26 mouse cellular contexts compared by ENCODE assay signal in the genomic region with DNA sequence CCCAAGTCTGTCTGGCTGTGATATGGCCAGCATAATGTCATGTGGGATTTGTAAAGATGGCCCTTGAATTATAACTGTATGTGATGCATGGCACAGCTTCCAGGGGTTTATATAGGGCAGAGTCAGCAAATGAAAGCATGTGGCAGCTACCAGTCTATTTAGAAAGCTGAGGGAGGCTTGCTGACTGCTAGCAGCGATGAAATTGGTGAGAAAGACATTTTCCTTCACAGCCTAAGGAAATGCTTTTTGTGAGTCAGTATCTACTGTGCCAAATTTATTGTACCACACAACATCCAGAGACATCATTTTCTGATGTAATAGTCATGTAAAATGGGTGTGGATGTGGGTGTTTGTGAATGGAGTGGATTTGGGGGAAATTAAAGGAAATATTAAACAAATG.
A peak's percentile ranks its signal among the peaks of the same experiment; 100 is the strongest.
DNase-seq lines count a peak whose midpoint lies in the region; ATAC-seq and TF ChIP-seq lines count a peak whose summit lies in the region.
"Had no signal": no experiment of that assay in that cellular context is flagged by ENCODE, and none has a peak within 500 bp of the region (broad histone marks: within the 10 kb centered on the region; RNA-seq: fewer than 3 reads in every experiment).

No protein-coding gene starts in this region.

- no peak for TF ChIP-seq POLR2A in cerebellum, adult 2 months (IDR thresholded peaks at IDR 0.05; ENCODE audit: borderline replicate concordance, insufficient read depth, low read length)

- H3K4me1 ChIP-seq in cerebellum, adult 2 months (ENCODE audit: control insufficient read depth, insufficient read depth, low read length), result peaks cover 4% of the 10 kb centered on the region
- no peaks in the 10 kb centered on the region for H3K4me1 ChIP-seq in stomach, postnatal 0 days (replicated peaks; ENCODE audit: control insufficient read depth, insufficient read depth)
- H3K4me1 ChIP-seq: forebrain, embryonic 15.5 days; heart, embryonic 10.5 days; heart, embryonic 15.5 days; kidney, embryonic 15.5 days; limb, embryonic 10.5 days; limb, embryonic 15.5 days; stomach, embryonic 15.5 days had no signal

- WGBS in cerebellum, adult 2 months, result 37% methylated on average over 1 of the region's 1 CpGs
- WGBS in stomach, postnatal 0 days, result 68% methylated on average over 1 of the region's 1 CpGs

- H3K36me3 ChIP-seq in stomach, postnatal 0 days (ENCODE audit: control insufficient read depth, insufficient read depth, low read length), result no peaks in the 10 kb centered on the region
- H3K36me3 ChIP-seq: forebrain, embryonic 15.5 days; G1E; heart, embryonic 10.5 days; heart, embryonic 15.5 days; kidney, embryonic 15.5 days; limb, embryonic 10.5 days; limb, embryonic 15.5 days; stomach, embryonic 15.5 days had no signal

- H3K27ac ChIP-seq in cerebellum, adult 2 months (ENCODE audit: insufficient read depth, low read length), result no peak overlapping the region
- no peak overlapping the region for H3K27ac ChIP-seq in stomach, postnatal 0 days (replicated peaks)
- H3K27ac ChIP-seq: forebrain, embryonic 15.5 days; heart, embryonic 10.5 days; heart, embryonic 15.5 days; kidney, embryonic 15.5 days; limb, embryonic 10.5 days; limb, embryonic 15.5 days; liver, embryonic 14.5 days; stomach, embryonic 15.5 days had no signal

- H3K9me3 ChIP-seq in stomach, postnatal 0 days (ENCODE audit: control insufficient read depth, low read length), result no peaks in the 10 kb centered on the region
- H3K9me3 ChIP-seq: forebrain, embryonic 15.5 days; G1E; heart, embryonic 10.5 days; heart, embryonic 15.5 days; kidney, embryonic 15.5 days; limb, embryonic 10.5 days; limb, embryonic 15.5 days; stomach, embryonic 15.5 days had no signal

- H3K4me3 ChIP-seq in cerebellum, adult 2 months (replicated peaks; ENCODE audit: insufficient read depth, low read depth, low read length), result no peak overlapping the region
- no peak overlapping the region for H3K4me3 ChIP-seq in stomach, postnatal 0 days (ENCODE audit: low read depth, low read length)
- H3K4me3 ChIP-seq: forebrain, embryonic 15.5 days; heart, embryonic 10.5 days; heart, embryonic 15.5 days; kidney, embryonic 15.5 days; limb, embryonic 10.5 days; limb, embryonic 15.5 days; stomach, embryonic 15.5 days had no signal

- no peak for TF ChIP-seq CTCF in cerebellum, adult 2 months (IDR thresholded peaks at IDR 0.05; ENCODE audit: borderline replicate concordance, insufficient read depth, low read depth, low read length)
- TF ChIP-seq CTCF in stomach, postnatal 0 days (IDR thresholded peaks at IDR 0.05; ENCODE audit: low read depth), result no peak

- peak; percentile 12 to 14 for DNase-seq in cerebellum, adult 2 months
- DNase-seq in cerebellum, adult 9-11 months, result no peak
- DNase-seq in left cerebral cortex, adult 9 months (ENCODE audit: low spot score in 2 of 2), result peak; percentile 4 to 6
- no peak for DNase-seq in left cerebral cortex, adult 11 months (ENCODE audit: low spot score)
- peak; percentile 3 for DNase-seq in right cerebral cortex, postnatal 25 days
- DNase-seq in right cerebral cortex, postnatal 14 days, result no peak
- no peak for DNase-seq in stomach, postnatal 0 days (ENCODE audit: low spot score)
- DNase-seq: adrenal gland, adult 8-10 months; gastrocnemius, postnatal 25 days; heart, adult 11 months; kidney, adult 18-20 months; kidney, postnatal 25 days; layer of hippocampus, postnatal 36 days; lung, adult 2 months; lung, postnatal 14 days; thymus, adult 18-20 months; thymus, postnatal 25 days had no signal

- H3K27me3 ChIP-seq in cerebellum, adult 2 months (ENCODE audit: control insufficient read depth, insufficient read depth, low read length), result no peaks in the 10 kb centered on the region
- no peaks in the 10 kb centered on the region for H3K27me3 ChIP-seq in stomach, postnatal 0 days (ENCODE audit: control insufficient read depth, insufficient read depth, low read length)
- H3K27me3 ChIP-seq: forebrain, embryonic 15.5 days; heart, embryonic 15.5 days; kidney, embryonic 15.5 days; limb, embryonic 15.5 days; stomach, embryonic 15.5 days had no signal

- no peak overlapping the region for H3K9ac ChIP-seq in stomach, postnatal 0 days (ENCODE audit: low read length)
- H3K9ac ChIP-seq: forebrain, embryonic 15.5 days; heart, embryonic 15.5 days; kidney, embryonic 15.5 days; limb, embryonic 15.5 days; liver, embryonic 14.5 days; stomach, embryonic 15.5 days had no signal

- no peak for ATAC-seq in stomach, postnatal 0 days (ENCODE audit: low FRiP score, low TSS enrichment)

- no peak for TF ChIP-seq EP300 in stomach, postnatal 0 days (optimal IDR thresholded peaks at IDR 0.05)

- H3K4me2 ChIP-seq in stomach, postnatal 0 days (replicated peaks; ENCODE audit: low read depth), result no peak overlapping the region
- H3K4me2 ChIP-seq: forebrain, embryonic 15.5 days; heart, embryonic 15.5 days; kidney, embryonic 15.5 days; limb, embryonic 15.5 days; stomach, embryonic 15.5 days had no signal

Comparison
In these comparisons a context has a peak if more than half of its experiments do, and no peak if none do; other contexts are left out.
1. DNase-seq: peak in cerebellum, adult 2 months (2 of 2), left cerebral cortex, adult 9 months (2 of 2) and right cerebral cortex, postnatal 25 days (single experiment); none in cerebellum, adult 9-11 months (single experiment), left cerebral cortex, adult 11 months (single experiment), right cerebral cortex, postnatal 14 days (single experiment) and stomach, postnatal 0 days (single experiment).